Comparison of ENCODE assay signal across 20 mouse cellular contexts in the genomic region with DNA sequence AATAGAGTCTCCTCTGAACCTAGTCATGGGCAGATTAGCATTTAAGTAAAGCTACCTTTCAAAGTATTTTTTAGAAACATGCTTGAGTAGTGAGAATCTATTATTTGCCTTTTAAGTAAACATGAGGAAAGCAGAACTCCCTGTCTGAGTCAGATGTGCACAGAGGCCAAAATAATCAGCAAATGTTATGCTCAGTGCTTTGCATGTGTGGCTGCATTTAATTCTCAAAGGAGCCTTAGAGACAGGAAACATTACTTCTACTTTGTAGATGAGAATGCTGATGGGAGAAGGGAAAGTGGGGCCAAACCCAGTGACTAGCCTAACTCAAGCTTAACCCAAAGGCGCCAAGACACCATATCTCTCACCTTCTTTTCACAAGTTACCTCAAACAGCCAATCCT.
DNase-seq lines count a peak whose midpoint lies in the region; TF ChIP-seq lines count a peak whose summit lies in the region.
"Had no signal": no experiment of that assay in that cellular context is flagged by ENCODE, and none has a peak within 500 bp of the region (broad histone marks: within the 10 kb centered on the region; RNA-seq: fewer than 3 reads in every experiment).

No protein-coding gene starts in this region.

- in situ Hi-C loops in CH12.LX (cut with MboI; ENCODE audit: low pct_ligation_motif_present, low pct_unique_long_range_greater_than_20kb, low sequenced_read_pairs), result no loop called here

- no peak overlapping the region for H3K4me3 ChIP-seq in CH12.LX (replicated peaks in 1 of 3; ENCODE audit: low read depth in 2 of 3, low read length in 2 of 3, poor library complexity in 1 of 3)

- H3K36me3 ChIP-seq in CH12.LX (replicated peaks in 1 of 2; ENCODE audit: control insufficient read depth in 1 of 2, insufficient read depth in 1 of 2, low read length in 1 of 2), result peaks cover 4 to 9% of the 10 kb centered on the region in 2 experiments
- H3K36me3 ChIP-seq in splenic B cell, adult 2 months (ENCODE audit: control insufficient read depth, insufficient read depth, low read length, poor library complexity, severe bottlenecking), result no peaks in the 10 kb centered on the region
- H3K36me3 ChIP-seq: G1E had no signal

- peaks cover 2 to 21% of the 10 kb centered on the region in 2 experiments; a peak in 2 of 4 replicates for H3K4me1 ChIP-seq in CH12.LX (ENCODE audit: control insufficient read depth in 1 of 2, insufficient read depth in 2 of 2)

- no peaks in the 10 kb centered on the region for H3K79me2 ChIP-seq in CH12.LX (replicated peaks; ENCODE audit: control insufficient read depth, extremely low read depth, insufficient read depth, poor library complexity, severe bottlenecking)

- TF ChIP-seq RAD21 in CH12.LX (IDR thresholded peaks at IDR 0.05; ENCODE audit: low read depth, low read length), result no peak

- no peaks in the 10 kb centered on the region for H3K27me3 ChIP-seq in CH12.LX (replicated peaks)
- no peaks in the 10 kb centered on the region for H3K27me3 ChIP-seq in splenic B cell, adult 2 months (ENCODE audit: control insufficient read depth, insufficient read depth, low read length, poor library complexity, severe bottlenecking)

- peak; percentile 9 to 27 for DNase-seq in spleen, postnatal 36 days (ENCODE audit: low spot score in 2 of 2)
- no peak for DNase-seq in spleen, postnatal 4 days (ENCODE audit: low spot score in 2 of 2)
- peak; percentile 43 for DNase-seq in A20 (ENCODE audit: low read depth, low spot score)
- peak; percentile 57 for DNase-seq in CH12.LX (ENCODE audit: extremely low read depth)
- peak; percentile 42 for DNase-seq in splenic B cell, adult 2 months (ENCODE audit: low read depth, low spot score)
- DNase-seq in testis, postnatal 14 days (ENCODE audit: low spot score), result no peak
- no peak for DNase-seq in adrenal gland, adult 18-20 months (ENCODE audit: low spot score in 2 of 2)
- no peak for DNase-seq in urinary bladder, adult 18-20 months (ENCODE audit: low spot score in 2 of 2)
- DNase-seq: adrenal gland, adult 2 months; adrenal gland, adult 8-10 months; adrenal gland, postnatal 10 days; adrenal gland, postnatal 14 days; adrenal gland, postnatal 25 days; adrenal gland, postnatal 36 days; cerebellum, adult 11 months; cerebellum, adult 11-12 months; cerebellum, adult 18-20 months; cerebellum, adult 2 months; cerebellum, adult 8-10 months had no signal

- dilution Hi-C loops in CH12.LX (cut with MboI; ENCODE audit: extremely low pct_ligation_motif_present, extremely low pct_unique_long_range_greater_than_20kb, low sequenced_read_pairs), result no loop called here

- H3K27ac ChIP-seq in CH12.LX (ENCODE audit: insufficient read depth, low read depth), result no peak overlapping the region; the same call in 1 of the 2 replicates

- no peak for TF ChIP-seq POLR2A in CH12.LX (IDR thresholded peaks at IDR 0.05; ENCODE audit: low read depth, low read length)

- no peak for TF ChIP-seq CTCF in CH12.LX (conservative IDR thresholded peaks at IDR 0.05 in 1 of 2, IDR thresholded peaks at IDR 0.05 in 1 of 2; ENCODE audit: low read depth in 2 of 2, low read length in 2 of 2)

- TF ChIP-seq EP300 in CH12.LX (IDR thresholded peaks at IDR 0.05; ENCODE audit: low read length), result 0 out of 2 replicates have a peak, but pooled peaks have one; percentile 39

- H3K4me2 ChIP-seq in CH12.LX (ENCODE audit: insufficient read depth, low read depth, poor library complexity, severe bottlenecking), result no peak overlapping the region

- H3K9ac ChIP-seq in CH12.LX (ENCODE audit: insufficient read depth, low read depth), result no peak overlapping the region

- H3K9me3 ChIP-seq in CH12.LX (replicated peaks; ENCODE audit: low read length), result peaks cover 4% of the 10 kb centered on the region
- H3K9me3 ChIP-seq: G1E had no signal

TF ChIP-seq in CH12.LX, 34 proteins besides CTCF, POLR2A, EP300 and RAD21:
- TF ChIP-seq MEF2A (IDR thresholded peaks at IDR 0.05; ENCODE audit: borderline replicate concordance, low read depth, low read length), result peak; percentile 72; the same call in 1 of the 2 replicates
- peak; percentile 43; the same call in 1 of the 2 replicates for TF ChIP-seq JUND (conservative IDR thresholded peaks at IDR 0.05; ENCODE audit: low read depth, low read length)
- TF ChIP-seq POLR2AphosphoS2 (IDR thresholded peaks at IDR 0.05; ENCODE audit: low read depth, low read length), result no peak
- TF ChIP-seq MAFK (IDR thresholded peaks at IDR 0.05; ENCODE audit: insufficient replicate concordance, low read length), result no peak
- TF ChIP-seq ETS1 (conservative IDR thresholded peaks at IDR 0.05; ENCODE audit: low read depth, low read length), result peak; percentile 40; the same call in 1 of the 2 replicates
- TF ChIP-seq JUN (IDR thresholded peaks at IDR 0.05; ENCODE audit: insufficient read depth, low read depth, low read length), result no peak
- TF ChIP-seq ZKSCAN1 (IDR thresholded peaks at IDR 0.05; ENCODE audit: borderline replicate concordance, low read depth, low read length), result no peak
- peak; percentile 74 for TF ChIP-seq IRF4 (IDR thresholded peaks at IDR 0.05; ENCODE audit: low read depth, low read length)

Comparison
In these comparisons a context has a peak if more than half of its experiments do, and no peak if none do; other contexts are left out.
1. DNase-seq: peak in spleen, postnatal 36 days (2 of 2), A20 (single experiment), CH12.LX (single experiment) and splenic B cell, adult 2 months (single experiment); none in spleen, postnatal 4 days (0 of 2), testis, postnatal 14 days (single experiment), adrenal gland, adult 18-20 months (0 of 2) and urinary bladder, adult 18-20 months (0 of 2).